Mouse (Mus musculus) layer of hippocampus, postnatal 36 days (tissue): ENCODE measurements around the gene 2700049A03Rik. TPM values are rescaled to one million over a fixed set of nuclear protein-coding genes. Genes with fewer than 3 reads are reported as not detected.

ENCODE experiments used
- DNase-seq, 2 experiments: peaks; one replicate each; pipeline ENCODE4 v3.0.0; 2022
- total RNA-seq, 2 experiments: library from RNA; stranded (reverse); gene quantifications; 2 replicates each; pipeline ENCODE4 v1.2.3; 2021

The 2700049A03Rik gene
- total RNA-seq, 2 experiments from 2014 or later, result 7.6 to 8.3 TPM

DNA sequence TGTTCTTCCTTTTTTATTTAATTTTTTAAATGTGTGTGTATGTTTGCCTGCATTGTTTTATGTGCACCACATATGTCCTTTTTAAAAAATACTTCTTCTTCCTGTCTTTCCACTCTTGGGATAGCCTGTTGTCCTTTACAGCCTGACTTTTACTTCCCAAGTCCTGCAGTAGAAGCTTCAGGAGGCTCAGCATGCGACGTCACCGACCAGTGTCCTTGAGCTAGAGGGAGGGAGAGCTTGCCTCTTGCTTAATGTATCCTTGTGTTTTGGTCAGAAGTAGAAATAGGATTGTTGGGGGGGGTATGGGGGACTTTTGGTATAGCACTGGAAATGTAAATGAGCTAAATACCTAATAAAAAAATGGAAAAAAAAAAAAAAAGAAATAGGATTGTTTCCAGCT, 47.1 kb downstream of the 2700049A03Rik start:
- no peak for DNase-seq

DNA sequence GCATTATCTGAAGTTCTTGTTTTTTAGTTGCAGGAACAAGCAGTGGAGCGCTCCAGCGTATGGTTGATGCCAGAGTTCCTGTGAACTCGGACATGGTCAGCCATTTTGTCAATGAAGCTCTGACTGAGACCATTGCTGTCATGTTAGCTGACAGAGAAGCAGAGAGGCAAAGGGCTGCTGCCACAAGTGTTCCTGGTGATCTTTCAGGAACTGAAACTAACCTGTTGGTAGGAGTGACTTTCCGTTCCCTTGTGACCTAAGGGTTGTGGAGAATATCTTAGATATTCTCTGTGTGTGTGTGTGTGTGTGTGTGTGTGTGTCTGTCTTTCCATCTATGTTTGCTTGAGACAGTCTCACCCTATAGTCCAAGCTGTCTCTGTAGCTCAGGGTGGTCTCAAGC, 47.7 kb downstream of the 2700049A03Rik start:
- DNase-seq, result no peak

DNA sequence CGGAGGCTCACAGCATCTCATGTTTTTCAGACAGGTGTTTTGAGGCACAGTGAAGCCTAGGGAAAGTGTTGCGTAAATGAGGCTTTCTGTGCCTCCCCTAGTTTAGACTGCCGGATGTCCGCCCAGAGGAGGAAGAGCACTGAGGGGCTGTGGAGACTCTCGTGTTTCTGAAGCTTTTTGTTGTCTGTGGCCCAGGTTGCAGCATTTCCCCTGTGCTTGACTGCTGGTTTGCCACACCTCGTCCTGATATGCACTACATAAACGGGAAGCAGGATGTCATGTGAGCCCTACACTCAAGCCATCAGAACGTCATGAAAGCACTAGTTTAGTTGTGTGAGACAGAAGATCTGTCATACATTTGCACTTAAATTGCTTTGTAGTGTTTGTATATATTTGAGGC, 56.1 kb downstream of the 2700049A03Rik start:
- no peak for DNase-seq

DNA sequence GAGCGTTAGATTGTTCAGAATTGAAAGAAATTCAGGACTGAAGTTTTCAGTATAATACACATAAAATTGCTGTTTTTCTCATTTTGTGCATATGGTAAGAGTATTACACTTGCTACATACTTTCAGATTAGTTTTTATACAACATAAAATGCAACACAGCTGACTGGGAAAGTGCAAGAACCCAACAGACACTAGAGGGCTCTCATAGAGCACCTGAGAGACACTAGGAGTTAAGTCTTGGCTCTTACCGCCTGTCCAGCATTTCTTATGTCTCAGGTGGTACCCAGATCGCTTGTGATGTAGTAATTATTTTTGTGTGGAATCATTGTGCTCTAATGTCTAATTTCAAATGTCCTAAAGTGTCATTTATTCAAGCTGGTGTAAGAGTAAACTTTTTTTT, 61.0 kb downstream of the 2700049A03Rik start:
- no peak for DNase-seq

- DNase-seq, result no peak
Measured at GRCm38 (mm10) chr12:71201753-71202152, 65.1 kb downstream of the 2700049A03Rik start.

DNA sequence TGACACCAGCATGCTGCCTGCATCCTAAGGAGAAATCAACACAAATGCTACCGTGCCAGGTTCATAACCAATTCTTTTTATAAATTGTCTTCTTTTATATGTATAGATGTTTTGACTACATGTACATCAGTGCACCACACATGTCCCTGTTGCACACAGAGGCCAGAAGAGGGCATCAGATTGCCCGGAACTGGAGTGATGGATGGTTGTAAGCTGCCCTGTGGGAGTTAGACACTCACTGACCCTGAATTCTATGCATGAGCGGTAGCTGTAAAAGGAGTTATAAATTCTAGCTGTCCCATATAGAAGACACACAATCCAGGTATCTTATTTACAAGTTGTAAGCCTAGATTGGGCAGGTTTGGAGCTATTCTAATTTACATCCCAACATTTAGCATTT, 67.7 kb downstream of the 2700049A03Rik start:
- no peak for DNase-seq

DNA sequence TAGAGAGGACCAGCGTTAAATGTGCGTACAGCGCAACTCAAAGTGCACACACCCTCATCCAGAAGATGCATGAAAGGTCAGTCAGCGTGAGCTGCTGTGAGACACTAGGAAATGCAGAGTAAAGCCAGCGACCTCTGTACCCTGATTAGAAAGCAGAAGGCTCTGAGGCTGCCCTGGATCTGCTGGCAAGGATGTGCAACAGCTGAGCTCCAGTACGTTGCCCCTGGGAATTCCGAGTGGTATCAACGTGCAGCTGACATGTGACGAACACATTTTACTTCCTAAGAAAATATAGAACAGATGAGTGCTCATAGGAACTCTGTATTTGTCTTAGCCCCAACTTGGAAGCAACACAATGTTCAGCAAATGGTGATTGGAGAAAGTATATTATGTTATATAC, 80.5 kb downstream of the 2700049A03Rik start:
- no peak for DNase-seq

DNA sequence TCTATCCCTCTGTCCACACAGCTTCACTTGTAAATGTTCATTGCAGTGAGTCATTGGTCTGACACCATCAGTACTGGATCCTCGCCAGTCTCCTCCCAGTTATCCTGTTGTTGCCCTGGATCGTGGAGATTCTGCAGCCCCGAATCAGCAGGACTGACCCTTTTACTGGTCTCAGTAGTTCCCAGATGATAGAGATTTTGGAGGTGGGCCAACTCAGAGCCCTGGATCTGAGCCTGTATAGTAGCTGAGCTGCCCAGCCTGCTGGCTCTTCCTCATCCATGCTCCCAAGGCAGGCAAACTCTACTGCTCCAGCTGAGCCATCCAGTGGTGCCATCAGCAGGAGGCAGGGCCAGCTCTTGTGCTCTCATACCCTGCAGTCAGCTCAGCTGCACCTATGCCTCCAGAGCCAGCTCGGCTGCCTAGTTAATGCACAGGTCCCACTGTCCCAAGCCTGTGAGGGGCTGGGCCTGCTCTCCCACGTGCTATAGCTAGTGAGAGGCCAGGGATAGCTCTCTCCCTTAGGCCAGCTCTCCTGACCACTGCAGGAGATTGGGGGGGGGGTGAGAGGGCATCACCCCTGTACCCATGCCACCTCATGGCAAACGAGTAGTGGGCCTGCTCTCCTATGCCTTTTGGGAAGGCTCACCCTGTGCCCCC, 81.3 kb downstream of the 2700049A03Rik start:
- no peak for DNase-seq

- no peak for DNase-seq
Measured at GRCm38 (mm10) chr12:71222761-71223160, 86.1 kb downstream of the 2700049A03Rik start.

GRCm38 (mm10) chr12:71227769-71228168, 91.1 kb downstream of the 2700049A03Rik start:
- DNase-seq, result no peak

GRCm38 (mm10) chr12:71228925-71229649, 92.4 kb downstream of the 2700049A03Rik start:
- no peak for DNase-seq

DNA sequence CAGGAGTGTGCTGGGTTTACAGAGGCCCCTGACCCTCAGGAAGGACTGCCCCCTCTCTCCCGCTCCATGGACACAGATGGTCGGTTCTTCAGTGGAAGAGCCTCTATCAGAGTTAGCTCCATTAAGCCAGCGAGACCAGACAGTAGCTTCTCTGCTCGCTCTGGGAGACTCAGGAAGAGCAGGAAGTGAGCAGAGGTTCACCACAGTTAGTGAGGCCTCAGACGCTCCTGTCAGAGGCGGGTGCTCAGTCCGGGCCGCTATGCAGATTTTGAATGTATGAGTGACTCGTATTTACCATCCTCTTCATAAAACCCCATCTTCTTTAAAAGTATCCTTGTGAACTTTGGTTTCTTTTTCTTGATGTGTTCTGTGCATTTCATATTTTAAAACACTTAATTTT, 94.9 kb downstream of the 2700049A03Rik start:
- no peak for DNase-seq

DNA sequence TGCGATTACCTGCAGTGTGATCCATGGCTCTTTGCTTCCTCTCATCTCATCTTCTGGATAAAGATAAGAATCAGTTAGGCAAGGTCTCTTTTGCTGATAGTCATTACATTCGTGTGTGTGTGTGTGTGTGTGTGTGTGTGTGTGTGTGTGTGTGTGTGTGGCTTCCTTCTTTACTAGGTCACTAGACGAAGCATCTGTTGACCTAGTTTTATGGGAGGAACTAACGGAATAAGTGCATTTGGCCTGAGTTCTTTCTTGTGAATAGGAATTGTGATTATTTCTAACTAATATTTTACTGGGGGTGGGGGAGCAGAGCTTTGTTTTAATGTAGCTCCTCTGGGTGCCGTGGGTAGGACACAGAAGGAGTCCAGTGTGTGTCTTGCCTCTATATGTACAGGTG, 96.8 kb downstream of the 2700049A03Rik start:
- DNase-seq, result no peak

GRCm38 (mm10) chr12:71237074-71237473, 100.4 kb downstream of the 2700049A03Rik start:
- no peak for DNase-seq

DNA sequence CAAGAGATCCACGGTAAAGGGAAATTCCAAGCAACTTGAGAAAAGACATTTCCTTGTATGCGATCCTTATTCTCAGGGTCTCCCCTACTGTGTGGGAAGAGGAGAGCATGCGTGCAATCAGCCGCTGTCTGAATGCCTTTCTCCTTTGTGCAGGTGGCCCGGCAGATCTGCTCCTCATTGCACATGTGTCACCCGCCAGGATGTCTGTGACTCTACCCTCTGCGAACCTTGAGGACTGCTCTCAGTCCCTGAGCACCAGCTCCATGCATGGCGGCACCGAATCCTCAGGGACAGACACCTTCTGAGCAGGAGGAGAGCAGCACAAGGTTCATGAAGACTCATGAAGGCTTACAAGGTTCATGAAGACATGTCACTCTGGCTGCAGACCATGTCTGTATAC, 106.1 kb downstream of the 2700049A03Rik start:
- no peak for DNase-seq

DNA sequence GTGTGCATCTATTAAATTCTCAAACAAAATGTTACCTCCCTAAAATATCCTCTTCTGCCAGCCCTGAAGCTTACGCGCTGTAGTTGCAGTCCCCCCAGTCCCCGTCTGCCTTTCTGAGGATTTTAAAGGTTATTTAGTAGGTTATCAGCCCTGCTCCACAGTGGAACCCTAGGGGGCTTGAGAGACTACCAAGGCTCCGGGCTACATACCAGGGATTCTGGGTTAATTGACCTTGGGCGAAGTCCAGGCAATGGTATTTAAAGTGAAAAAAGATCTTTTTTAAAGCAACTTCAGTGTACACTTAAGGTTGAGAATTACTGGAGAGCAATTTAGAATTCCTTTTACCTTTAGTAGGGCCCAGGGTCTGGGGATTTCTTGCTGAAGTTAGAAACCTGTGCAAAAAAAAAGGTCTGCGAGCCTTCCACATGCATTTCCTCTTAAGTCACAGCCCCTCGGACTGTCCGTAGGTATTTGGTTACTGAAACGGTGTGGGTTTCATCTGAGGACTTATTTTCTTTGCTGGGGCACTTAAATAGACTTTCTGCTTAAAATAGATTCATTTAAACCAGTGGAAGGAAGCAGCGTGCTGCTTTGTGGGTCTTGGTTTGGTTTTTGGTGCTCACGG, 108.2 kb downstream of the 2700049A03Rik start:
- DNase-seq, result no peak

DNA sequence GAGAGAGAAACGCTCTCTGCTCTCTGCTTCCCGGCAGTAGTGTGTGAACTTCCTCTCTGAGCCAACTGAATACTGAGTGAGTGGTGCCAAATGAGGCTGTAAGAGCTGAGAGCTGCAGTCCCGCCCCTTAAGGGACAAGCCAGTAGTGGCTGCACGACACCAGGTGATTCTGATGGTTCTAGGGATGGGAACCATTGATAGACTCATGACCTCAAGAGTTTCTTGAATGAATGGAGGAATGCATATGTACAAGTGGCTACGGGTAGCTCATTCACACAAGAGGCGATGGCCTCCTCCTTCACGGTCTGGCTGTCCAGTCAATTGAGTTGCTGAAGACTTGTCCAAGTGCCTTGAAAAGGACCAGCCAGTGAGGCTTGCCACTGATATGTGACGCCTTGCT, 110.5 kb downstream of the 2700049A03Rik start:
- no peak for DNase-seq

DNA sequence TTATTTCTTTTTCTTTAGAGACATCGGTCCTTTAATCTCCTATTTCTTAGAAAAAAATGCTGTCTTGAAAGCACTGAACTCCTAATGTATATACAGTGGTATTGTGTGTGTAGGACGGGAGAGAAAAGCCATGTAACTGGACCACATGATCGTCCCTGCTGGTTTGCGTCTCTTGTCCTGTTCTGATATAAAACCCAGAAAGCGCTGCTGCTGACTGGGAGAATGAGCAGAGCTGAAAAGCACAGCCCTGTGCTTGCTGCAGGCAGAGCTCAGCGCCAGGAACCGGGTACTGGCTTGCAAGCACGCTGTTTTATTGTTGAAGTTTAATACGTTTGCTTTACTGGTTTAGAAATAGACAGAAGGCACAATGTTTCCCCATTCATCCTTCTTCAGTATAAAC, 112.7 kb downstream of the 2700049A03Rik start:
- peak; percentile 10 to 11 for DNase-seq

- no peak for DNase-seq
Measured at GRCm38 (mm10) chr12:71252509-71253167, 116.0 kb downstream of the 2700049A03Rik start.

- DNase-seq, result no peak
Measured at GRCm38 (mm10) chr12:71254779-71255178, 118.1 kb downstream of the 2700049A03Rik start.

GRCm38 (mm10) chr12:71258196-71258920, 121.7 kb downstream of the 2700049A03Rik start:
- DNase-seq, result no peak

GRCm38 (mm10) chr12:71264211-71264610, 127.6 kb downstream of the 2700049A03Rik start:
- no peak for DNase-seq

DNA sequence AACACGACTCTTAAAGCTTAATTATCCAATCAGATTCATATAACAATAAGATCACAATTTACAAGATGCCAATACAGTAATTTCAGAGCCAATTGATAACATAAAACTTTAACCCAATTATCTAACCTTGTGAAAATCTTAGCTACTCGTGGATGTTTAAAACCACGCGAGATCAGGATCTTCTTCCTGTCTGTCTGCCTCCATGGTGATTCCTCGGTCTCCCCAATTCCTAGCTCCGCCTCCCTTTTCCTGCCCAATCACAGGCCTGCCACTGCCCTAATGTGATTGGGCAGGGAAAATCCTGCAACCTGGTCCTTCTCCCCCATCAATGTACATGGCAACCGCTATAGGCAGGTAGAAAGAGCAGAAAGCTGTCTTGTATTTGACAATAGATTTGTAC, 132.7 kb downstream of the 2700049A03Rik start:
- DNase-seq, result no peak
